Mouse (Mus musculus): Measurements from ENCODE around the gene Dedd.

GRCm38 (mm10) chr1:171279721-171280120, 49.2 kb upstream of the Dedd start:
- TF ChIP-seq CTCF (IDR thresholded peaks at IDR 0.05; ENCODE audit: low read depth, low read length) (no peak), EP300 (IDR thresholded peaks at IDR 0.05; ENCODE audit: insufficient read depth, low read depth, low read length) (no peak)

All from ES-Bruce4 (cell line).